Mouse (Mus musculus): Measurements from ENCODE around the gene Rhbdd1. TPM values are rescaled to one million over a fixed set of nuclear protein-coding genes. Genes with fewer than 3 reads are reported as not detected.

The Rhbdd1 gene
- total and polyA plus RNA-seq, 2 experiments from 2014 or later = 2.2 to 5.3 TPM

DNA sequence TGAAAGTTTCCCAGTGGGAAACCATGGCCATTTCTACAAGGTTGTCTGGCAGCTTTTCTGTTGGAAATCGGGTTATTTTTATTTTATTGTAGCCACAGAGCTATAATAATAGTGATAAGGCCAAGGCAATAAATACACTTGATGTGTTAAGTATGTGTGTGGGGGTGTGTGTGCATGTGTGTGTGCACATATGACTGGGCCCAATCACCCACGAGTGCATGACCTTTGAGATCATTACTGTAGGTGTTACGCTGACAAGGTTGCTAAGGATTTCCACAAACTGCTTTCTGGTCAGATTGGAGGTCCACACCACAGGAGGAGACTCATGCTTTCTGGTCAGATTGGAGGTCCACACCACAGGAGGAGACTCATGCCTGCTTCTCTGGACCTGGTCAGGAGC lies 18.3 kb downstream of the Rhbdd1 start:
- no peak for ATAC-seq
- no peak overlapping the region for H3K27ac ChIP-seq (ENCODE audit: low read depth, low read length)
- no peak for DNase-seq
- no peaks in the 10 kb centered on the region for H3K4me1 ChIP-seq (ENCODE audit: insufficient read depth)
- no peak overlapping the region for H3K4me3 ChIP-seq (ENCODE audit: low read depth, low read length)
- no peak overlapping the region for H3K9ac ChIP-seq
- TF ChIP-seq CTCF (IDR thresholded peaks at IDR 0.05; ENCODE audit: low read depth) = no peak
- no peaks in the 10 kb centered on the region for H3K36me3 ChIP-seq (ENCODE audit: insufficient read depth)
- no peaks in the 10 kb centered on the region for H3K9me3 ChIP-seq (ENCODE audit: low read length)
- no peak overlapping the region for H3K4me2 ChIP-seq (ENCODE audit: low read depth)
- H3K27me3 ChIP-seq (ENCODE audit: insufficient read depth, low read length) = no peaks in the 10 kb centered on the region
- 95% methylated on average over 3 of the region's 3 CpGs for WGBS

DNA sequence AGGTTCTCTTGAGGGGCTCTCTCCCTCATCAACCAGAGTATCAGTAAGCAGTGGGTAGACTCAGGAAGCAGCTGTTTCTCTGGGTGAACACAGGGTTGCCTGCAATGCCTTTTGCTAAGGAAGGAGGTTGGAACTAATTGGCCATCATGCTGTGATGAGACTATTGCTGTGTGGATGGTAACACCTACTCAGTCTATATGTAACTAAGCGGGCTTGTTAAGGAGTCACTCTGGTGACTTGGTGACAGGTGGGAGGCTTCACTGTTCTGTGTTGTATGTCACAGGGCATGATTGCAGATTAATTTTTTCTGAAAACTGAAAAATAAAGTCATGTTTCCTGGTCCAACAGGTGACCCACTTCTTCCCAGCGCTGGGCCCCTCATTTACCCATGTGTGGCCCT lies 36.8 kb downstream of the Rhbdd1 start:
- H3K9ac ChIP-seq = no peak overlapping the region
- H3K9me3 ChIP-seq (ENCODE audit: low read length) = no peaks in the 10 kb centered on the region
- H3K27ac ChIP-seq (ENCODE audit: low read depth, low read length) = no peak overlapping the region
- TF ChIP-seq CTCF (IDR thresholded peaks at IDR 0.05; ENCODE audit: low read depth) = no peak
- no peaks in the 10 kb centered on the region for H3K36me3 ChIP-seq (ENCODE audit: insufficient read depth)
- no peak overlapping the region for H3K4me3 ChIP-seq (ENCODE audit: low read depth, low read length)
- no peaks in the 10 kb centered on the region for H3K27me3 ChIP-seq (ENCODE audit: insufficient read depth, low read length)
- DNase-seq = no peak
- no peak overlapping the region for H3K4me2 ChIP-seq (ENCODE audit: low read depth)
- ATAC-seq = no peak
- 86% methylated on average over 2 of the region's 2 CpGs for WGBS
- H3K4me1 ChIP-seq (ENCODE audit: insufficient read depth) = no peaks in the 10 kb centered on the region

DNA sequence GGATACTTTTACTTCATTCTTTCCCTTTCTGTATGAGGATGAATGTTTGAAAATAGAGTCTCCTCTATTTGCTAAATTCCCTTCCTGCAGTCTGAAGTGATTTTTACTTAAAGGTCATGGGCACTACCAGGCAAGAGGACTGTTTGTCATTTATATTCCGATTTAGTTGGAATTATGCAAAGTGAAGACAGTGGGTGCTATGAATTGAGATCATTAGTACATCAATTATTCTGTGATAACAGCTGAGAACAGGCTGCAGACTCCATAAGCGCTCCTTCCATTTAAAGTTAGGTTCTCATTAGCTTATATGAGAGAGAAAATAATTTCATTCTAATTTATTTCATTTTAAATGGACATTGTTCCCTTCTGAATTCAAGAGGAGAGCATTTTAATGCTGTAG lies 37.5 kb downstream of the Rhbdd1 start:
- ATAC-seq (no peak), DNase-seq (no peak)
- H3K27me3 ChIP-seq (ENCODE audit: insufficient read depth, low read length) = no peaks in the 10 kb centered on the region
- no peaks in the 10 kb centered on the region for H3K36me3 ChIP-seq (ENCODE audit: insufficient read depth)
- H3K9me3 ChIP-seq (ENCODE audit: low read length) = no peaks in the 10 kb centered on the region
- 45% methylated on average over 2 of the region's 2 CpGs for WGBS
- no peak overlapping the region for H3K9ac ChIP-seq
- no peak overlapping the region for H3K27ac ChIP-seq (ENCODE audit: low read depth, low read length)
- no peaks in the 10 kb centered on the region for H3K4me1 ChIP-seq (ENCODE audit: insufficient read depth)
- TF ChIP-seq CTCF (IDR thresholded peaks at IDR 0.05; ENCODE audit: low read depth) = no peak
- no peak overlapping the region for H3K4me3 ChIP-seq (ENCODE audit: low read depth, low read length)
- H3K4me2 ChIP-seq (ENCODE audit: low read depth) = no peak overlapping the region

DNA sequence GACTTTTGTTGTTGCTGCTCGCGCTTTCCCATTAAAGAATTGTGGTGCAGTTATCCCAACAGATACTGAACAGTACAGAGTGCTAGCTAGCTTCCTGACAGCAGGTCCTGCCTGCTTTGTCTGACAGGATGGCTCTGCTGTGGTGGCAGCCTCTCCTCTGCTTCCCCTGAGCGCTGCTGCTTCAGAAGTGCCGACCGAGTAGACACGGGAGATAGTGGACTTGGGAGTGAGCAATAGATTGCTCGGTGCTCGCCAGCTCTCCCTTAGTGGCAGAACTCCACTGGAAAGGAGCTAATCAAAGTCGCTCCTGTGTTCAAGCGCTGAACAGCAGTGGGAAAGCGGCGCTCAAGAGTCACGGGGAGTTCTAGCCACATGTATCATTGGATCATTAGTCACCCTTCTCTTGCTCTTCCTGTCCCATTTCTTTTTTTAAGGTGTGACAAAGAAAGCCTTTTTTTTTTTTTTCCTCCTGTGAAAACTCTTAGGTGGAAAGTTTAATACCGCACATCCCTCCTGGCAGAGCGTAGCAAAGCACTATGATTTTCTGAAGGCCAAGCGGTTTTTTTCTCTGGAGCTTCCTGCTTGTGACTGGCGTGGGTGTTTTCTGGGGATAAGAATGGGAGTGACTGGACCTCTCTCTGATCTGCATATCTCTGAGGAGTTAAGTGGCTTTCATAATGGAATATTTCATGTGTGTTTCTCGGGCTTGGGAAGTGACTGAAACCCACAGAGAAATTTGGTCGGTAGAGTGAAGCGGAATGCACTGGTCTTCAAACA lies 42.8 kb downstream of the Rhbdd1 start:
- Histone ChIP-seq H3K27me3 (ENCODE audit: insufficient read depth, low read length) (no peaks in the 10 kb centered on the region), H3K4me3 (ENCODE audit: low read depth, low read length) (0 out of 2 replicates have a peak overlapping the region, but pooled peaks have one; percentile 5), H3K4me1 (ENCODE audit: insufficient read depth) (no peaks in the 10 kb centered on the region), H3K9me3 (ENCODE audit: low read length) (no peaks in the 10 kb centered on the region), H3K36me3 (ENCODE audit: insufficient read depth) (no peaks in the 10 kb centered on the region), H3K27ac (ENCODE audit: low read depth, low read length) (no peak overlapping the region), H3K9ac (no peak overlapping the region), H3K4me2 (ENCODE audit: low read depth) (peak overlapping the region; percentile 26; the same call in 1 of the 2 replicates)
- ATAC-seq (peak; percentile 69), DNase-seq (peak; percentile 20)
- TF ChIP-seq CTCF (IDR thresholded peaks at IDR 0.05; ENCODE audit: low read depth) = no peak
- WGBS = 53% methylated on average over 20 of the region's 20 CpGs

DNA sequence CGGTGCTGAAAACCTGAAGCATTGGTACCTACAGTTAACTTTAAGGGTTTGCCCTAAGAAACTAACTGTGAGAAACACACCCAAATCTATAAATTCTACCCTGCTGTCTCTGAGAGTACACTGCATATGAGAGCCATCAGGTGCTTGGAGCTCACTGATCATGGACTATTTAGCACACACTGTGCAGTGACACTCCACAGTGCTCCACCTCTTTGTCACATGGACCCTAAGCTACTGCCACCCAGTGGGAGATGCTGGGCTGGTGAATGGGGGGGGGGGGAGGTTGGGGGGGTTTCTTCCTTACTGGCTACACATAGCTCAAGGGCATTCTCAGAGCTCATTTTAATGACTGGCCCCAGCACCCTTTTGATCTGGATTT lies 43.4 kb downstream of the Rhbdd1 start:
- 84% methylated on average over 1 of the region's 1 CpGs for WGBS
- DNase-seq (no peak), ATAC-seq (no peak; the same call in 1 of the 2 replicates)
- Histone ChIP-seq H3K27me3 (ENCODE audit: insufficient read depth, low read length) (no peaks in the 10 kb centered on the region), H3K36me3 (ENCODE audit: insufficient read depth) (no peaks in the 10 kb centered on the region), H3K9ac (no peak overlapping the region), H3K4me3 (ENCODE audit: low read depth, low read length) (no peak overlapping the region), H3K4me2 (ENCODE audit: low read depth) (no peak overlapping the region), H3K27ac (ENCODE audit: low read depth, low read length) (no peak overlapping the region), H3K9me3 (ENCODE audit: low read length) (no peaks in the 10 kb centered on the region), H3K4me1 (ENCODE audit: insufficient read depth) (no peaks in the 10 kb centered on the region)
- TF ChIP-seq CTCF (IDR thresholded peaks at IDR 0.05; ENCODE audit: low read depth) = no peak

DNA sequence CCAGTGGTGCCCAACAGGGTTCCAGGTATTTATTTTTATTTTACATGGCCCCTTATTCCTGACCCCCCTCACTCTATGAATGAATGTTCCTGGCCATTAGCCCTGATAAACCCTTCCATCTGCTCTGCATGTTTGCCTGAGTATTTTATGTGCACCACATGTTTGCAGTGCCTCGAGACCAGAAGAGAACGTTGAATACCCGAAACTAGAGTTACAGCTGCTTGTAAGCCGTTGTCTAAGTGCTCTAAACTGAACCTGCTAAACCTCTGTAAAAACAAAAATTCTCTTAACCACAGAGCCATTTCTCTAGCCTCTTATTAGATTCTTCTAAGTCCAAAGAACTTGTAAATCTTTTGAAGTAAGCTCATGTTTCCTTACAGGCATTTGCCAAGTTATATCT lies 45.0 kb downstream of the Rhbdd1 start:
- no peak overlapping the region for H3K4me2 ChIP-seq (ENCODE audit: low read depth)
- WGBS = 80% methylated on average over 4 of the region's 4 CpGs
- ATAC-seq = no peak
- H3K9ac ChIP-seq = no peak overlapping the region
- H3K4me1 ChIP-seq (ENCODE audit: insufficient read depth) = no peaks in the 10 kb centered on the region
- no peak for TF ChIP-seq CTCF (IDR thresholded peaks at IDR 0.05; ENCODE audit: low read depth)
- H3K36me3 ChIP-seq (ENCODE audit: insufficient read depth) = no peaks in the 10 kb centered on the region
- H3K27ac ChIP-seq (ENCODE audit: low read depth, low read length) = no peak overlapping the region
- H3K4me3 ChIP-seq (ENCODE audit: low read depth, low read length) = no peak overlapping the region
- DNase-seq = no peak
- no peaks in the 10 kb centered on the region for H3K27me3 ChIP-seq (ENCODE audit: insufficient read depth, low read length)
- no peaks in the 10 kb centered on the region for H3K9me3 ChIP-seq (ENCODE audit: low read length)

DNA sequence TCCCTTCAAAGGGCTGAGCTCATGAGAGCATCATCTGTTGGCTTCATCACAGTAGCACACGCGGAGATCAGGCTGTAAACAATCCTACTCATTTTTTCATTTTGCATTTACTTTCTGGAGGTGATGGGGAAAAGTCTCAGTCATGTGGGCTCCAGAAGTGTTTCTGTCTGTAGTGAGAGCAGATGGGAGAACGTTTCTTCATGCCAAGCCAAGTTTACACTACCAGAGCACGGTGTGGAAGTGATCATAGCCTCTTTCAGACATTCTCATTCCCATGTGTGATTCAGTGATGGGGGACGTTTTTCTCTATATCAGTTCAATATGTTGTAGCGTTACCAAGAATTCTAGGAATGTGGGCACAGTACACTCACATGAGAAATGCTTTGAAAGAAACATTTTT lies 45.9 kb downstream of the Rhbdd1 start:
- Histone ChIP-seq H3K9me3 (ENCODE audit: low read length) (no peaks in the 10 kb centered on the region), H3K4me3 (ENCODE audit: low read depth, low read length) (no peak overlapping the region), H3K27me3 (ENCODE audit: insufficient read depth, low read length) (no peaks in the 10 kb centered on the region), H3K4me1 (ENCODE audit: insufficient read depth) (no peaks in the 10 kb centered on the region), H3K36me3 (ENCODE audit: insufficient read depth) (no peaks in the 10 kb centered on the region), H3K27ac (ENCODE audit: low read depth, low read length) (no peak overlapping the region), H3K9ac (no peak overlapping the region), H3K4me2 (ENCODE audit: low read depth) (no peak overlapping the region)
- no peak for TF ChIP-seq CTCF (IDR thresholded peaks at IDR 0.05; ENCODE audit: low read depth)
- 63% methylated on average over 6 of the region's 6 CpGs for WGBS
- ATAC-seq (peak; percentile 55), DNase-seq (no peak)

All from forebrain, postnatal 0 days (tissue).